Mouse (Mus musculus): ENCODE results near the gene Lpp.

Lpp gene

GRCm38 (mm10) chr16:24895160-24895559, 501.9 kb downstream of the Lpp start:
- DNase-seq = no peak

GRCm38 (mm10) chr16:24897641-24898040, 504.3 kb downstream of the Lpp start:
- no peak for DNase-seq

DNA sequence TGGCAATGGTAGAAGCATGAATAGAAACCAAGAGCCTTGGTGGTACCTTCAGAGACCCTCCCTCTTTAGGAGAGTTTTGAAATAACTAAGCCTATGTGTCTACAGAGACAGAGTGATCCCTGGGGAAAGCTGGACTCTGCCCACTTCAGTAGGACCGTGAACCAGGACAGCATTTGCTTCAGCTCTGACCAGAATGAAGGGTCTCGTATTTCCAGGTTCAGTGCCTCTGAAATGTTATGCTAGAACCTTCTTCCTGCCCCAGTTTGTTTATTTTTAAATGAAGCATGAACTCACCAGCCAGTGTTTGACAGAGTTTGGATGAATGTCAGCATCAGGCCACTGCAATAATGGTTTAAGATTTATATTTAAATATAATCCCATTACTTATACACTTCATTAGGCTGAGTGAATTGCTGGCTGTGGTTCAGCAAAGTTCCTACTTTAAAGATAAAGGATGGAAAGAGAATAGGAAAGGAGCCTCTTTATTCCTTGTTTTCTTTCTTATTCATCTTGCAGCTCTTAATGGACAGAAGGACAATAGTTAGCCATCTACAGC, 507.0 kb downstream of the Lpp start:
- DNase-seq = no peak

DNA sequence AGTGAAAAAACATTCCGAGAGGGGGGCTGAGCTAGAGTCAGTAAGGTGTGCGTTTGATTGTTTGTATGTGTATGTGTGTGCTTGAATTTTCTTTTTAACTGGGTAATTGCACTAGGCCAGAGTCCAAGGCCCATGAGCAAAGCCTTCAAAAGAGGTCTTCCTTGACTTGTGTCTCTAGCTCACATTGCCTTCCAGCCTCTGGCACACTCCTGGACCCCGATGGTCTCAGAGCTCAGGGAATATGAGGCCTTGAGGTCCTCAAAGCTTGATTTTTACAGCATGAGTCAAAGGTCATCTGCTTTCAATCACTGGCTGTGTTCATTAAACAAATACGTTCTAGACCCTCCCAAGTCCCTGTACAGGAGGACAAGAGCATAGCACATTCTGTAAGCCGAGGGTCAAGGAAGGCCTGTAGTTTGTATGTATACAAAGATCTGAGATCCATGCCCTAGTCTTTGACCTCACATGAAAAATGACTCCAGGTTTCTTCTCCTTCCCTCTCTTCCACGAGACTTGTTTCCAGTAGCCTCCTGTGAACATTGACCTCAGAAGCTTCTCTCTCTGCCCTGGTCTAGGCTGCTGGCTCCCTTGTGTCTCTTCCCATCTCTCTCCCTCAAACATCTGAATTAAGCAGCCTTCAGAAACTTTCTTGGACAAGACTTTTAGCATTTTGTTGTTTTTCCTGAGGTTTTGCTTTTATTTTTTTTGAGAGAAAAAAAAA, 508.0 kb downstream of the Lpp start:
- DNase-seq = no peak

DNA sequence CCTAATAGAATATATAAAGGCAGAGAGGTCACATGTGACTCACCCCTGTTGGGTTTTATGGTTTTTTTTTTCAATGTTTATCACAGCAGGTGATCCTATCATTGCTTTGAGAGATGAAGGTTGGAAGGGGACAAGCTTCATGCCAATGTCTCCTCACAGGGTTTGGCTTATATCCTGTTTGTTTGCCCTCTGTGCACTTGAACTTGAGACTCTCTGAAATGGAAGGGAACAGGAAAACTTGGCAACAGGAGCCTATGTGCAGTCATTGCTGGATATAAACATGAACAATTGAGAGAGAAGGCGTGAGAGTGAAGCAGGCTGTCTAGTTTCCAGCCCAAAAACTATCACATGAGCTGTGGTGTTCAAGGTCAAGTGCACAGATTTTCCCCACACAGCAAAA, 508.8 kb downstream of the Lpp start:
- no peak for DNase-seq

GRCm38 (mm10) chr16:24908926-24909325, 515.6 kb downstream of the Lpp start:
- DNase-seq = no peak

- no peak for DNase-seq
Observed at GRCm38 (mm10) chr16:24910321-24910720, 517.0 kb downstream of the Lpp start.

DNA sequence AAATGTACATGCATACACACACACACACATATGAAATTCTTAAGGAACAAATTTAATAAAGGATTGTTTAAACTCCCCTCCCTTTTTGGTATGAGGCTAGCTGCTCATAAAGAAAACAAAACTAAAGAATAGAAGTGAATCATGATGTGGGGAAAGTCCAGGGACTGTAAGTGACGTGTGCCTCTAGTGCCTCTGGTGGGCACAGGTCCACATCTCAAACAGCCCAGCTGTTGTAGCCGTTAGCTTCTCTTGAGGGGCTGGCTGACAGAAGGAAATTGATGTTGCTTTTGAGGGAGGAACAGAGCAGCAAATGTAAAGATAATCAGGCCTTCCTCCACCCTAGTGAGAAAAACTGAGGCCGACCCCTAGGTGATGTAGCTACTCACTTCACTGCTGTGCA, 517.5 kb downstream of the Lpp start:
- DNase-seq = no peak

DNA sequence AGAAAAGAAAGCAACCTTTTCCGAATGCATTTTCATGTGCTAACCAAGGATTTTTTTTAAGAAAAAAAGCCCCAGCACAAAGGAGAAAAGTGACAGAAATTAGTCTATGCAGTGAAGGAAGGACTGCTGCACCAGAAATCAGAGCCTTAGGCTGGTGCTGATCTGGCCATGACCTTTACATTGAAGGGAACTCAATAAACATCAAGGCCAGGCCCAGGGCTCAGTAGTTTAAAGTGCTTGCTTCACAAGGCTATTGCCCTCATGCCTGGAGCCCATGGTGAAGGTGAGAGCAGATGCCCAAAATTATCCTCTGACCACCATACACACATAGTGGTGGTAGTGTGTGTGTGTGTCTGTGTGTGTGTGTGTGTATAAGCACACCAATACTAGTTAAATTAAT, 519.1 kb downstream of the Lpp start:
- DNase-seq = no peak

DNA sequence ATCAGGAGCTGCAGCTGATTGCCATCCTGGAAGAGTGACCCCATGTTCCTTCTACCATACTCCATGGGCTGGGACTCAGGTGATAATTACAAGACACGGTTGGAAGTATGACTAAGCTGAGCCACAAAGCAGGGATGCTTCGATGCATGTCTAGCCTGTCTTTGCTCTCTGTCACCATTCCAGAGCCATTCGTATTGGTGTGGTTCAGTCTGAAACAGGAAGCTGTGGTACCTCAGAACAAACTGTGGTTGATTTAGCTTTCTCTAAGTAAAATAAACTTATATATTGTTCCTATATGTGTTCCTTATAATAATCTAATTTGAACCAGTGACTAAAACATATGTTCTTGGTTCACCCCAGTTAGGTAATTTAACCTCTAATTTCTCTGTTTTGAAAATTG, 519.7 kb downstream of the Lpp start:
- DNase-seq = no peak

DNA sequence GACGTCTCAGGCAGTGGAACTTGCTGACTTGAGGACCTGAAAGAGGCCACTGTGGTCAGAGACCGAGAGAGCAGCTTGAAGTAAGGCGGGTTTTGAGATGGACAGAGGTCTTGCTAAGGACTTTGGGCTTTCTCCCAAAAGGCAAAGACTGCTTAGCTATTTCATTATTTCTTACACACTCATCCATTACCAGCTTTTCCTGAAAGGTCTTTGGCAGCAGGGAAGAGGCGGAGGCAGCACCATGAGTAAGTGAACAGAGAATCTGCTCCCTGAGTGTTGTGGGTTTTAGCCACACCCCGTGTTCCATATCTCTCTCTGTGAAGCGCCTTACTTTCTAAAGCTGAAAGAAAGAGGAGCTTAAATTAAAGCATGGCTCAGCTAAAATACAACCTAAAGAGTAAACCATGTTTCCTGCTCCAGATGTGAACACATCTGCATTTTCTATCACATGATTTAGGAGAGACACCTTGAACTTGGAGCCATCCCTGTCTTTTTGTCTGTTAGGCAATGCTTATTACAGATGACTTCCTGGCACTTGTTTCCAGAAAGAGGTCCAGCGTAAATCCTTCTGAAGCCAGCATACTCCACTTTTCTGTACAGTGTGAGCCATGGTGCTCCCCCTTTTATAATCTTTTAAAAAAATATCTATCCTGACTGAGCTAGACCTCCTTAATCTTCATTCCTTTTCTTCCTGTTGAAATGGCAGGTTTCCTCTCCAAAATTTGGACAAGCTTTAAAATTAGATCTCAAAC, 520.5 kb downstream of the Lpp start:
- no peak for DNase-seq

- no peak for DNase-seq
Observed at GRCm38 (mm10) chr16:24914393-24914751, 521.1 kb downstream of the Lpp start.

DNA sequence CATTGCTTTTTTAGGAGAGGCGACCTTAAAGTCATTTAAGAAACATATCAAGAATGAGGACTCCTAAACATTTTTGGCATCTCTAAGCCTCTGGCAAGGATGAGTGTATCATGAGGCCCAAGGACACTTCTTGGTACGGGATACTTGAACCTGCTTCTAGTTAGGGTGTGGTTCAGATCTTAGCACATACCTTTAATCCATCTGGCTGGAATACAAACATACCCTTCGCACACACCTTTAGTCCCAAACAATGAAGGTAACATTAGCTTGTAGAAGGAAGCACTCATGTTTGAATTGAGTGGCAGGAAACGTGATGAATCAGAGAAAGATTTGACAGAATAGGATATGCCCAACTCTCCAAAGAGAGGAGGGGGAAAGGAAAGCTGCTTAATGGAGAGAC, 522.2 kb downstream of the Lpp start:
- no peak for DNase-seq

- DNase-seq = no peak
Observed at GRCm38 (mm10) chr16:24919349-24920012, 526.2 kb downstream of the Lpp start.

DNA sequence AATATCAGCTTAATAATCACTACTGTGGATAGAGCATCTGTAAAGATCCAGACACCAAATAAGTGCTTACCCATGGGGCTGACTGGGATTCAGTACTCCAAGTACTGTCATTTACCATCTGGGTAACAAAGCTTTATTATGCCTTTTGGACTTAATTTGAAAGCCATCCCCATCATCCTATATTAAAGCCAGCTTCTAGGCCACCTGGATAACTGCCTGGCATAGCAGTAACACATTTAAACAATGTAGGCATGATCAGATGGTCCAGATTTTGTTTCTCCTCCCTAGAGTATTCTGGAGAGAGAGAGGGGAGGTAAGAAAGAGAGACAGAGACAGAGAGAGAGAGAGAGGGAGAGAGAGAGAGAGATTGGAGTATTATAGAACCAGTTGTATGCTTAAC, 536.8 kb downstream of the Lpp start:
- no peak for DNase-seq

DNA sequence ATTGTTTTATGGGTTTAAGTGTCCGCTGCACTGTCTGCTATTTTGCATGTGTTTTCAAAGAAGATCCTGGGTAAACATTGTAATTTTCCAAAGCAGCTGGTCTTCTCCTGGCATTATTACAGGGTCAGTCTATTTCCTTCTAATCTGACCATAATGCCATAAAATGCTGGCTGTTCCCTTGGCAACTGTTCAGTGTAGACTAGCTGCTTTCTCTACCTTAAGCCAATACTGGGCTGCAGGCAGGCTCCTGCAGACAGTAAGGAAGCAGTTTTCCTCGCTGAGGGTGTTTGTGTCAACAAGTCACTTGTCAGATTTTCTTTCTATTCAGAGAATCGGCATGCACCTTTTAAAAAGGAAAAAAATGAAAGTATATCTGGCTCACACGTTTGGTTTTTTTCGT, 537.3 kb downstream of the Lpp start:
- no peak for DNase-seq

GRCm38 (mm10) chr16:24932816-24933215, 539.5 kb downstream of the Lpp start:
- DNase-seq = no peak

GRCm38 (mm10) chr16:24933691-24934090, 540.4 kb downstream of the Lpp start:
- DNase-seq = no peak

DNA sequence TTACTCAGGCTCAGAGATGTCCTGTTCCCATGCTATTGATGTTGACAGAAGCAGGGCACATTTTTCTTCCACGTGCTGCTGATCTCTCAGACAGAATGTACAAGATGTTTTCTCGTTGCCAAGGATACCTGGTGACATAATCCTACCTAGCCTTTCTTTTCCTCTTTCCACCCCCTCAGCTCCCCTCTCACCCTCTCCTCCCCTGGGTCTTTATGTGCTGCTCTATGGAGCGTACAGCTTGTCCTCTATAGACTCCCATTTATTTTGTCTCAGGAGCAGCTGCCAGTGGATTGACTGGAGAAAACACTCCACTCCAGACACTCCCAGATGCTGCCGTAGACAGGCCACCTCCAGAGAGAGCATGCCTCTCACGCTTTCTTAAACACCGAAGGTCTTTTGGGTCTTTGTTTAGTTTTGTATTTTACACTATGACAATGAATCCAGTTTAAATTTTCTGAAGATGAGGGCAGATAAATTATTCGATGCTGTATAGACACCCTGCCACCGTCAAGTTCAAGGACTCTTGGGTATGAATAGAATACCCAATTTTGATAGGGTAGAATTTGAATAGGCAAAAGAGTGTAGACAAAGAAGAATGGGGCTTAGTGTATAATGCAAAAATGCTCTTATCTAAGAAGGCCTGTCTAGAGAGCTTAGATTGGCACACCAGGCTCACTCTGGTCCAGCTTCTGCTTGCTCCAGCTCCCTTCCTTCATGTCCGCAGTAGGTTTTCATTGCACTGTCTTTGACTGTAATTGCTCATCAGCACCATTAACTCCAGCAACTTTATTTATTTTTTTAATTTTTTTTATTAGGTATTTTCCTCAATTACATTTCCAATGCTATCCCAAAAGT, 548.2 kb downstream of the Lpp start:
- no peak for DNase-seq

DNA sequence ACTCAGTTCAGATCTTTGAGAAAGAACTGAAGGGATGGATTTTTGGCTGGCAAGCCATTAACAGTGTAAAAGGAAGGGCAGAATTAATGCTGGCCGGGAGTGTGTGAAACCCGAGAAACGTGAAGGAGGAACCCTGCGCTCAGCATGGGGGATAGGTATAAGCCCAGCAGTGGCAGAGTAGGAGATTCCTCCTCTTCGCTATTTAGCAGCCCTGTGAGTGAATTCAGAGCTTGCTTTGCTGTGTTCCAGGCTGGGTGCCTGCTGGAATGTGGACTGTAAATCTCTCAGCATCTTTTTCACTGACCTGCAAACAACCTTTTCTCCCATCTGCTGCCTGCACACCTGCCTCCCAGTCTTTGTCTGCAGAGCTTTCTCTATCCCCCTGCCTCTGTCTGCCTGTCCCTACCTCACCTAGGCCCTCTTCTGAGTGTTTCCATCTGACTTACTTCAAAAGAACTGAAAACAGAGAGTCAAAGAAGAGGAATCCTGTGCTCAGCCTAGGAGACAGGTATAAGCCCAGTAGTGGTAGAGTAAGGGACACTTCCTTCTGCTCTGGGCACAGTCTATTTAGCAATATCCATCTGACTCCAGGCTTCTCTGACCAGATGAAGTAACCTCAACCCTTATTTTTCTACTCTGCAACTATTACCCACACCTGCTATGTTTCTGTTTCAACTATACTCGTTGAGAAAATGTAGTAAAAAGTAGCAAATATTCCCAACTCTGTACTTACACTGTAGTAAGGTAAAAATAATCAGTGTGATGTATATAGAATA, 550.4 kb downstream of the Lpp start:
- no peak for DNase-seq

DNA sequence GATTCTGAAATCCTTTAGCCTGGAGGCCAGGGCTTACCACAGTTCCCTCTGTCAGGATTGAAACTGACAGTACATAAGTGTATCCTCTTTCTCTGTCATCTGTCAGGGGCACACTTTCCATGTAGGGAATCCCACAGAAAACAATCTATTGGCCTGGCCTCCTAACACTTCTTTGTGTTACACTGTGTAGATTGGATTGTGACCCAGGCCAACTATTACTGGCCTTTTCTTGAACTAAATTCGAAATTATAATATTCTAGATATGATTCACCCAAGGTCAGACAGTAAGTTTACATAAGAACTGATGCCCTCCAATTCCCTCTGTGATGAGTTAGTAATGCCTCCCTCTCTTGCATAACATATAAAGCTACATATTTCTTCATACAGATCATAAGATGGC, 553.0 kb downstream of the Lpp start:
- no peak for DNase-seq

- no peak for DNase-seq
Observed at GRCm38 (mm10) chr16:24947485-24947884, 554.2 kb downstream of the Lpp start.

Data from kidney, adult 18-20 months (tissue).